Mouse (Mus musculus) heart, postnatal 0 days (tissue): Measurements from ENCODE around the gene Gm28635.

Experiments used
- CTCF ChIP-seq: IDR thresholded peaks from 2 replicates; pipeline ENCODE4 v1.5.1; 2016; ENCODE audit warnings: antibody characterized with exemption, control low read depth, low read depth
- EP300 ChIP-seq: IDR thresholded peaks from 2 replicates; pipeline ENCODE4 v1.6.1; 2016; ENCODE audit warnings: antibody characterized with exemption, low read depth

DNA sequence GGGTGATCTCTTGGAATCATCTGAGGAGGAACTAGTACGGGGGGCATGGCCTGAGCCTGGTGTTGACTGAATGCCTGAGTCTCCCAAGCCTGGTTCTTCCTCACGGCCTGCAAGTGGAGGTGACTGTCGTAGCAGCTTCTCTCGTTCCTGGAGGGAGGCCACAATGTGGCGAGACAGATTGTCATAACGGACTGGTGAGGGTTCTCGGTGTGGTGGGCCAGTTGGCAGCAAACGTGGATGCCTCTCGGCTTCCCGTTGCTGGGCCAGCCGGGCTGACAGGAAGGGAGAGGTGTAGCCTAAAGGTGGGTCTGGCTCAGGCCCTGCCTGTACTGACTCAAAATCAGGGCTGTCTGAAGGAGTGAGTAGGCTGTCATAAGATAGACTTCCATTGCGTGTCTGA lies 12.2 kb upstream of the Gm28635 start:
- TF ChIP-seq CTCF = no peak
- TF ChIP-seq EP300 = no peak
